Mouse (Mus musculus) adrenal gland, postnatal 14 days (tissue): ENCODE measurements around the gene Cdhr2. TPM values are rescaled to one million over a fixed set of nuclear protein-coding genes. Genes with fewer than 3 reads are reported as not detected.

Source experiments
- DNase-seq: peaks from one replicate; pipeline ENCODE4 v3.0.0; 2021; ENCODE audit warnings: mixed read lengths
- total RNA-seq: library from RNA; stranded (reverse); gene quantifications from 2 replicates; pipeline ENCODE4 v1.2.3, GENCODE M21; 2021

Cdhr2 gene
- total RNA-seq, 1 experiment from 2014 or later, result 0.22 TPM

DNA sequence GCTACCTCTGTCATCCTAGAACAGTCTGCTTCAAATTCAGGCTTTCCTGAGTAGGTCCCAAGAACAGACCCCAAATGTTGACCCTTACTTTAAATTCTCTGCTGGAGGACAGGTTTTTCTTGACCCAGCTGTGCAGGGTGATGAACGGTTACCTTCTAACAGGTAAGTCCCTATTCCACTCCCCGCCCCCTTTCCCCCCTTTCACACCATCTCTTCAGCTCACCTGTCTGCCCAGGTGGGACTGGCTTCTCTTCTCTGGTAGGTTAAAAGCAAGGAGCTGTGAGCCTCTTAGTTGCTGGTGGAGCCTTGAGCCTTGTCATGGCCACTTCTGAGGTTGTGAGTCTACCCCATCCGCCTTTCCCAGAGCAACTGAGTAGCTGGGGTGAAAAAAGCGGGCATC lies 82.4 kb downstream of the Cdhr2 start, which contains the start of gene Eif4e1b:
Gene Eif4e1b, plus strand, starts transcription at position 301 of the 400 bp plus-strand sequence.
- no peak for DNase-seq

Other genes starting within 250 kb of the Cdhr2 start
- 46.3 and 53.7 TPM in 2 replicates for gene Thoc3, start 232.6 kb upstream of the Cdhr2 start, total RNA-seq
- 12.2 and 12.7 TPM in 2 replicates for gene Simc1, start 197.7 kb upstream of the Cdhr2 start, total RNA-seq
- gene 4833439L19Rik, start 136.0 kb upstream of the Cdhr2 start, total RNA-seq, result 123 and 131 TPM in 2 replicates
- gene Arl10, start 126.4 kb upstream of the Cdhr2 start, total RNA-seq, result 25.2 and 31.1 TPM in 2 replicates
- 56.0 and 60.9 TPM in 2 replicates for gene Nop16, start 111.4 kb upstream of the Cdhr2 start, total RNA-seq
- gene Higd2a, start 111.3 kb upstream of the Cdhr2 start, total RNA-seq, result 260 and 265 TPM in 2 replicates
- gene Cltb, start 90.1 kb upstream of the Cdhr2 start, total RNA-seq, result 70.6 and 80.1 TPM in 2 replicates
- gene Faf2, start 79.7 kb upstream of the Cdhr2 start, total RNA-seq, result 67.3 and 69.6 TPM in 2 replicates
- 112 and 118 TPM in 2 replicates for gene Rnf44, start 7.6 kb upstream of the Cdhr2 start, total RNA-seq
- 3.5 and 5.1 TPM in 2 replicates for gene Gprin1, start 48.4 kb downstream of the Cdhr2 start, total RNA-seq
- gene Sncb, start 65.1 kb downstream of the Cdhr2 start, total RNA-seq, result 0.96 and 2.5 TPM in 2 replicates
- gene Eif4e1b, start 82.5 kb downstream of the Cdhr2 start, total RNA-seq, result not detected in 2 replicates
- gene Tspan17, start 87.9 kb downstream of the Cdhr2 start, total RNA-seq, result 24.8 and 29.5 TPM in 2 replicates
- 7.2 and 8.5 TPM in 2 replicates for gene Unc5a, start 247.9 kb downstream of the Cdhr2 start, total RNA-seq